Mouse (Mus musculus): ENCODE data around the gene Gm21119.
"Not testable (repeated sequence)": the region's sequence is repeated elsewhere in the genome, so short reads cannot be mapped to it uniquely, and the experiment has no call there.

Gene Gm21119

GRCm38 (mm10) chr8:20614619-20615018, at the start of gene Gm21119:
Gene Gm21119, plus strand, starts transcription at chr8:20614919.
- DNase-seq, result not testable (repeated sequence)

DNA sequence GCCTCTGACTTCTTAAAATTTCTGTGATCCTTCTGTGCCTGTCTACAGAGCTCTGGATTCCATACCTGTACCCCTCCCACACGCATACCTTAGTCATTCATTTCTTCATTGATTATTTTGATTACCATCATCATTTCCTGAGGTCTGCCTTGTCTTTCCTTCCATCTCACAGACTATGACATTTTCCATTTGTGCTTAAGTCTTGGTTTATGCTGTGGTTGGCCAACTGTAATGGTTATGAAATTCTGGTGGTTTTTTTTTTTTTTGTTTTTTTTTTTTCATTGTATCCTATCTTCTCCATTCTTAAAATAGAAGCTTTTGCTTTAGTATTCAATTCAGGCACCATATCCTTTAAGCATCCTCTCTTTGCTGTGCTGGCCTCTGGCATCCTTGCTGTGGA, 48.0 kb upstream of the Gm21119 start:
- not testable (repeated sequence) for DNase-seq

DNA sequence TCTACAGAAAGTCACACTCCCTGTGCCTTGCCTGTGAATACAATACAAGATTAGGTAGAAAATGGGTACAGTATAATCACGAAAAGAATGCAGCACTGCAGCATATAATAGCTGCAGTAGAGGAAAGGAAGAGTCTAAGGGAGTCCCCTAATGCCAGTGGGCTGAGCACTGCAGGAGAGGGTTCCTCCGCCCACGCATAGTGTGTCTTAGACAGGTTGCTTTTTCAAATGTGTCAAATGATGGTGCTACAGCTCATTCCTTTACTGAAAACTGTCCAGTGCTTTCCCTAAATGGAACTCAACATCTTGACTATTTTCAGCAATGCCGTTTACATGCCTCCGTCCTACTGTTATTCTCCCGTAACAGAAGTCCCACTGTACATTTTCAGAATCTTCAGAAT, 33.6 kb upstream of the Gm21119 start:
- DNase-seq, result peak in 1 of 2 experiments; percentile 26

- not testable (repeated sequence) for DNase-seq
These were observed 31.9 kb upstream of the Gm21119 start for GRCm38 (mm10) chr8:20582772-20583171.

- DNase-seq, result peak in 1 of 2 experiments; percentile 33
These were observed 26.2 kb upstream of the Gm21119 start for GRCm38 (mm10) chr8:20588268-20589177.

- peak; percentile 7 to 40 for DNase-seq
These were observed 25.6 kb upstream of the Gm21119 start for GRCm38 (mm10) chr8:20589178-20589539.

DNA sequence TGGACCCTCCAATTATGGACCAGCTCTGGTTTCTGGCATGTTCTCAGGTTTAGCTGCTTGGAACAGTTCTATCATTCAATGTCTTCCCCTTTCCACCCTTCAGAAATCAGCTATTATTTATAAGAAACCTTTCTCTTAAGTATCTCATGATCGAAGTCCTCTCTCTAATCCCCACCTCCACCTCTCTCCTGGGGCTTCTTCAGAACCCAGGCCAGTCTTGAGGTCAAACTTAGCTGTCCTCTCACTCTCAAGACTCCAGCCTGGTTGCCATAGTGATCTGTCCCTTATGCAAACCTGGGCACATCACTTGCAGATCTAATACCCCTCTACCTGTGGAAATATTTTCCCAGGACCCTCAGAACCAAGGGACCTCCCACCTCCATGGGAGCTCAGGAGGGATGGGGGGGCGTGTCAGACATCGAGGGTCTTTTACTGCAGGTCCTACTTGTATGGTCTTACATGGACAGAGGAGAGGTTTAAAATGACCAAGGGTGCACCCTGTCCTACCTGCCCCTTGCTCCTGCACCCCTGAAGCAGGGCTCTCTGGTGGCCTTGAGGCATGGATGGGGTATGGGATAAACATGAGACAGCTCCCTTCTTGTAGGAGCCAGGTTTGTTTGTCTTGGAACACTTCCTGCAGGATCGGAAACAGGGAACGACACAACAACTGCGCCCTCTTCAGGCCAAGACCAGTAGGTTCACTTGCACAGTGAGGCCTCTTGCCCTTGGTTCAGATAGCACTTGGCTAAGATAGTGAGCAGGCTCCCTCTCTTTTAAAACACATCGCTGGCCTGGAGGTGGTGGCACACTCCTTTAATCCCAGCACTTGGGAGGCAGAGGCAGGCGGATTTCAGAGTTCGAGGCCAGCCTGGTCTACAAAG, 24.4 kb upstream of the Gm21119 start:
- DNase-seq, result peak; percentile 10 to 46

DNA sequence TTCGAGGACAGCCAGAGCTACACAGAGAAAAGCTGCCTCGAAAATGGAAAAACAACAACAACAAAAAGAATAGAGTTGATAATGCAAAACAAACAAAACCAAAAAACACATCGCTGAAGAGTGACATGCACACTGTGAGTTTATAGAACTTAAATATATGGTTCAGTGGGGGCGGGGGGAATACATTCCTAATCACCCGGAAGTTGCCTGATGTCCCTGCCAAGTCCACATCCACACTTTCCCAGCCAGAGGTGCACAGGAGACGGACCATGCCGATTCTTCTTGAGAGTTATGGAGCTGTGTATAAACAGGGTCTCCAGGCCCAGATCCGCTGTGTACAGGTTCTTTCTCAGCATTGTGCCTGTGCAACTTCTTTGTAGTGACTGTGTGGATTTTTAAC, 23.7 kb upstream of the Gm21119 start:
- not testable (repeated sequence) for DNase-seq

DNA sequence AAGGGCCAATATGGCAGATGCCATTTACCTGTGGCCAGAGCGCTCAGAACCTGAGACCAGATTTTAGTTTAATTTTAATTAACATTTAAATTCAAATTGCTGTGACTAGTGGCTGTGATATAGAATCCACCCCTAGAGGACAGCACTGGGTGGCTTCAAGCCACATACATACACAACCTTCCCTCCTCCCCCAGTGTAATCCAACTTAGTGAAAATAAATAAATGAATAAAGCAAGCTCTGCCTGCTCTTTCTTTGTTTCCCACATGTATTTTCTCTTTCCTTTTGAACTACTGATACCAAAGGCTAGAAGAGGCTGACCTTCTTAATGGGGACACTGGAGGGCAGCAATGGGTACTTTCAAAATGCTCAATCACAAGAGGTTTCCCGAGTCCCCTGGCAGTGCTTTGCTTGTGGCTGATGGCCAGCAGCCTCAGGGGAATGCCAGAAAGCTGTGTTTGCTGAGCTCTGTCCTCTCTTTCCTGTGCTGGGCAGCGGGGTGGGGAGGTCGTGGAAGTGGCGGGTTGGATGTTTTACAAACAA, 21.9 kb upstream of the Gm21119 start:
- DNase-seq, result not testable (repeated sequence)

DNA sequence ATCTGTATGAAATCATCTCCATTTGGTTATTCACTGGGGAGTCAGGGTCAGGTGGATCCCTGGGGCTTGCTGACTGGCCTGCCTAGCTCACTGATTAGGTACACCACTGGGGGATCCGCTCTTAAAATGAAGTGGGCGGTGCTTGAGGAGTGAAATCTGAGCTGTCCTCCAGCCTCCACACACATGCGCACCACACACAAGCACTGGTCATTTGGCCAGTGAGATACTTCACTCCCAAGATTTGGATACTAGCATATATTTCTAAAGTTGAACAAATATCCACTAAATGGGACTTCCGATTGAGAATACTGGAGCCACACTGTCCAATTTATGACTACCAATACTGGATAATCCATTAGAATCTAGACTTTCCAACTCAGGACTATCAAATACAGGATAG, 20.9 kb upstream of the Gm21119 start:
- DNase-seq, result peak; percentile 56 to 80

DNA sequence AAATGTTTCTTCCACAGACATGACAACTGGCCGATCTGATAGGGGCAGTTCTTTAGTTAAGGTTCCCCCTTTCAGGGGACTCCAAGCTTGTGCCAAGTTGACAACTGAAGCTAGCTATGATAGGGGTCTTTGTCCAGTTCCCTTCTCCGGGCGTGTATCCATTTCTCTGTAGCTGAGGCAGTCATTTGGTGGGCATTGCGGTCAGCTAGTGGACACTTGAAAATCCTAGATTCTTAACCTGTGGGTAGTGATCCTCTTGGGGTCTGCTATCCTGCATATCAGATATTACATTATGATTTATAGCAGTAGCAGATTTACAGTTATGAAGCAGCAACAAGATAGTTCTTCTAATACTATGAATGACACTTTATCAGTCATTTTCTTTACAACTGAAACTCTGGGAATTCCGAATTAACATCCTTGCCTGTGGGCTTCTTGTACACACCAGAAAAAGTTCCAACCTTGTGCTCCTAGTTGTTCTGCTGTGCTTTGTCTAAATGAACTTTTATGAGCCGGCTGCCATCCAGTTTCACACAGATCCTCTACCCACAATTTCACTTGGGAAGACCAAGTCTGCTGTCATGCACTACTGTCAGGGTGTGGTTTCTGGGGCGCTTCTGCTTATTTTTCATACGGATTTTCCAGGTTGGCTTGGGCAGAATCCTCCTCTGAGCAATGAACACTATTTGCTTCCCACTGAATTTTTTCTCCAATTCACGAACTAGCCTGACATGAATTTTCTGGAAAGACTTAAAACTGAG, 18.5 kb upstream of the Gm21119 start:
- DNase-seq, result peak; percentile 3 to 37

GRCm38 (mm10) chr8:20596842-20597708, 17.6 kb upstream of the Gm21119 start:
- DNase-seq, result peak; percentile 61 to 84

DNA sequence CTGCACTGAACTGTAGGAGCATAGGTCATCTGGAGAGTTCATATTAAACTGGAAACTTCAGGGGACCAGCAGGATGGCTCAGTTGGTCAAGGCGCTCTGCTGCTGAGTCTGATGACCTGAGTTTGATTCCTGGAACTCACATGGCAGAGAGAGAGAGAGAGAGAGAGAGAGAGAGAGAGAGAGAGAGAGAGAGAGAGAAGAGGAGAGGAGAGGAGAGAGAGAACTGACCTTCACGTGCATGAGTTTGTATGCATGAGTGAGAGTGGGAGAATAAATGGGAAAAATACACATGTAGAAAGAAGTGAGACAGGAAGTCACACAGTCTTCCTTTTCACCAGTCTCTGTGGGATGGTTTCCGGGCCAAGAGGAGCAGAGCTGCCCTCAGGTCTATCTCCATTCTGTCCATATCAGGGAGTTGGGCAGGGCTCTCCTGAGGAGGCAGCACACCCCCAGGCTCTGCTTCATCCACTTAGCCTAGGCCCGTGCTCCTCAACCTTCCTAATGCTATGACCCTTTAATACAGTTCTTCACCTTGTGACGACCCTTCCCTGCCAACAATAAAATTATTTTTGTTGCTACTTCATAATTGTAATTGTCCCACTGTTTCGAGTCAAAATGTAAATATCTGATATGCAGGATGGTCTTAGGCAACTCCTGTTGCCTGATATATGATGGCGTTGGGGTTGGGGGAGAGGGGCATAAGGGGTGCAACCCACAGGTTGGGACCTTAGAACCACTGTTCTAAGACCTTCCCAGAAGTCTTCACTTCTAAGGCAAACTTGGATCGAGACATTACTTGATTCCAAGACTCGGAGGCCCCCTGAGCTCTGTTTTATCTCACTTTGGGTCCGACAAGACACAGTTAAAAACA, 16.2 kb upstream of the Gm21119 start:
- not testable (repeated sequence) for DNase-seq

DNA sequence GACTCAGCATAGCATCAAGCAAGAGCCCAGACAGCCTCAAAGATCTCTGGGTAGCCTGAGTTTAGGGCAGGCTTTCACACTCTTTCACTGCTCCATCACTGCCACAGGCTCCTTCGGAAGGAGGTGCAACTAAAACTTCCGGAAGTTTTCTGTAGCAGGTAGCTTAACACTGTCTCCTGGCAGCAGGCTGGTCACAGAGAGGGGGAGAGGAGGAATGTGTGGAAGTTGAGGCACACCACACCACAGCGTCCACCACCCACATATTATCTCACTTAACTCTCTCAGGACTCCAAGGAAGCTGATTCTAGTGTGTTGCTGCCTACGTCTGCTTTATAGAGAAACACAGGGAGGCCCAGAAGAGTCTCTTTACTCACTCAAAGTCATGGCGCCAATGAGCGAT, 15.4 kb upstream of the Gm21119 start:
- DNase-seq, result not testable (repeated sequence)

GRCm38 (mm10) chr8:20610856-20611255, 3.9 kb upstream of the Gm21119 start:
- not testable (repeated sequence) for DNase-seq

- DNase-seq, result peak in 1 of 2 experiments; percentile 27
These were observed 2.0 kb upstream of the Gm21119 start for GRCm38 (mm10) chr8:20612721-20613120.

DNA sequence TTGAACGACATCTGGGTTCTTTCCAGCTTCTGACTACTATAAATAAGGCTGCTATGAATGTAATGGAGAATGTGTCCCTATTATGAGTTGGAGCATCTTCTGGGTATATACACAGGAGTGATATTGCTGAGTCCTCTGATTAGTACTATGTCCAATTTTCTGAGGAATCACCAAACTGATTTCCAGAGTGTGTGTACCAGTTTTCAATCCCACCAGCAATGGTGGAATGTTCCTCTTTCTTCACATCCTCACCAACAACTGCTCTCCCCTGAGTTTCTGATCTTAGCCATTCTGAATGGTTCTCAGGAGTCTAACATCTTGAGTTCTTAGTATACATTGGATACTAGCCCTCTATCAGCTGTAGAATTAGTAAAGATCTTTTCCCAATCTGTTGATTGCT, 16.0 kb downstream of the Gm21119 start:
- not testable (repeated sequence) for DNase-seq

DNA sequence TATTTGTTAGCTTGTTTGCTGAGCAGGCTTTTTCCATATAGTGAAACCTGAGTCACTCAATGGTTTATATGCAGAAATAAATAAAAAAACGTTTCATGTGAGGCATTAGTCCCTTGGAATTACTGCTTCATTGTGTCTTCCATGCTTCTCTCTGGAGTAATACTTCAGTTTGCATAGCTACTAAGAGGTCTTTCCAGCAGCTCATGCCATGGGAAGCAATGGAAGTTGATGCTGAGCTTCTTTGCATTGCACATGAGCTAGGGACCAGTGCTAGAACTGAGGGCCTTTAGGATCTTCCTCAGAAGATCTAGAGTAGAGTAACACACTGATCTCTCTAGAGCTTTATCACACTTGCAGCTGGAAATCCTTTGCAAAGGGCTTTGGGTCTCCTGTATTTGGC, 23.2 kb downstream of the Gm21119 start:
- DNase-seq, result not testable (repeated sequence)

GRCm38 (mm10) chr8:20643536-20643935, 28.8 kb downstream of the Gm21119 start:
- DNase-seq, result peak; percentile 24 to 30

DNA sequence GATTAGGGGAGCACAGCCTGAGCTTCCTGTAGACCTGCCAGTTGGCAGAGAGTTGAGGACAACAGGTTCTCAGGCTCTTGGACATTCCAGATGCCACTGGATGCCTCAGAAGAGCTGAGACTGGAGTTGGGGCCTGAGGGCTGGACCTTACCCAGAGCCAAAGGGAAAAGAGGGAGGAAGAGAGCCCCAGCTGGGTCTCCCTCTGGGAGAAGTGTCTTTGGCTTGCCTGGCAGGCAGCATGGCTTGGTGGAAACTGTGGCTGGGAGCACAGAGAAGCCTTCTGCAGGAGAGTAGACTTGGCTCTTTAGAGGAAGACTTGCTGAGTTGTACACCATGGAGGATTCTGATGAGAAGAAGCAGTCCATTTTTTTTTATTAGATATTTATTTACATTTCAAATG, 38.3 kb downstream of the Gm21119 start:
- peak; percentile 2 to 46 for DNase-seq

Data from kidney, postnatal 25 days (tissue).